Mouse (Mus musculus) intestine, embryonic 14.5 days (tissue): ENCODE measurements at regions not wholly inside any gene's neighbourhood (a gene's known extent, or its start where the extent isn't known, plus 50 kb on each side); places are given as distances from the start of the nearest gene placed in this dataset.

Experiments used
- ATAC-seq: fragments of 200-750 bp; cut with Nextera tagmentation; replicated peaks from 2 replicates; pipeline ENCODE4 v1.8.0; 2017; ENCODE audit warnings: low read depth, moderate number of reproducible peaks, moderate TSS enrichment, moderate library complexity; ENCODE audit not compliant: low FRiP score, low TSS enrichment
- DNase-seq: peaks from one replicate; pipeline ENCODE4 v3.0.0-alpha.2; 2018; ENCODE audit warnings: low spot score
- H3K27ac ChIP-seq: fragments of 300-500 bp; sonication (generic); 2 replicates; pipeline ENCODE4 v1.5.1; 2014; ENCODE audit warnings: low read depth, mild to moderate bottlenecking, control low read depth
- H3K27me3 ChIP-seq: fragments of 300-500 bp; sonication (generic); replicated peaks from 2 replicates; pipeline ENCODE4 v1.6.1; 2014; ENCODE audit warnings: low read length, control low read depth; ENCODE audit not compliant: control insufficient read depth, insufficient read depth
- H3K36me3 ChIP-seq: fragments of 300-500 bp; sonication (generic); 2 replicates; pipeline ENCODE4 v1.6.1; 2014; ENCODE audit warnings: low read length, control low read depth; ENCODE audit not compliant: control insufficient read depth, insufficient read depth
- H3K4me1 ChIP-seq: fragments of 300-500 bp; sonication (generic); replicated peaks from 2 replicates; pipeline ENCODE4 v1.6.1; 2014; ENCODE audit warnings: low read length, control low read depth, mixed read lengths; ENCODE audit not compliant: control insufficient read depth, insufficient read depth
- H3K4me2 ChIP-seq: fragments of 300-500 bp; sonication (generic); 2 replicates; pipeline ENCODE4 v1.6.1; 2014; ENCODE audit warnings: low read length
- H3K4me3 ChIP-seq: fragments of 300-500 bp; sonication (generic); 2 replicates; pipeline ENCODE4 v1.5.1; 2014; ENCODE audit warnings: low read depth, low read length, control low read depth, mixed read lengths
- H3K9ac ChIP-seq: fragments of 300-500 bp; sonication (generic); 2 replicates; pipeline ENCODE4 v1.6.1; 2014; ENCODE audit warnings: mild to moderate bottlenecking, low read length
- H3K9me3 ChIP-seq: fragments of 300-500 bp; sonication (generic); 2 replicates; pipeline ENCODE4 v1.6.1; 2016; ENCODE audit warnings: low read length, control low read depth; ENCODE audit not compliant: control insufficient read depth
- WGBS: fragments of 180-500 bp; shearing (Covaris S2); extraction: QIAGEN DNeasy Blood & Tissue Kit; methylation state at CpG from one replicate; pipeline ENCODE4 v1.1.7; 2014; 5-methylcytosine and 5-hydroxymethylcytosine counted together

DNA sequence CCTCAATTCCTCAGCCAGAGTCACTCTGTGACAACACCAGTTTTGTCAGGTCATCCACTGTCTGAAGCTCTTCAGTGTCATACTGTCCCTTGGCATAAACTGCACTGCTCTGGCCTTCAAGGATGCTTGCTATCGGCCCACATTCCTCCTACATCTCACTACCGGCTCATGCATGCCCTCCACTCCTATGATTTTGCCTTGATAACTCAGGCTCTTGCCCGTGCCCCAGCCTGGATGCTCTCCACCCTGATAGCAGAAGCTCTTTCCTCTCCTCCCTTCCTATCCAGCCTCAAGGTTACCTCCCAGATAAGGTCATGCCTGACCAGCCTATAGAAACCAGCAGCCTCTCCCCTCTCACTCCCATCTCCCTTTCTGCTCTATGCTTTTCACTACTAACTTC is 74.8 kb downstream of the Sox4 start:
- H3K27ac ChIP-seq = no peak overlapping the region
- H3K4me1 ChIP-seq = peaks cover 11% of the 10 kb centered on the region
- WGBS = 71% methylated on average over 3 of the region's 3 CpGs
- H3K27me3 ChIP-seq = no peaks in the 10 kb centered on the region
- ATAC-seq (no peak), DNase-seq (no peak)
- H3K9me3 ChIP-seq = no peaks in the 10 kb centered on the region
- H3K36me3 ChIP-seq = no peaks in the 10 kb centered on the region
- no peak overlapping the region for H3K4me2 ChIP-seq
- no peak overlapping the region for H3K9ac ChIP-seq
- H3K4me3 ChIP-seq = no peak overlapping the region

DNA sequence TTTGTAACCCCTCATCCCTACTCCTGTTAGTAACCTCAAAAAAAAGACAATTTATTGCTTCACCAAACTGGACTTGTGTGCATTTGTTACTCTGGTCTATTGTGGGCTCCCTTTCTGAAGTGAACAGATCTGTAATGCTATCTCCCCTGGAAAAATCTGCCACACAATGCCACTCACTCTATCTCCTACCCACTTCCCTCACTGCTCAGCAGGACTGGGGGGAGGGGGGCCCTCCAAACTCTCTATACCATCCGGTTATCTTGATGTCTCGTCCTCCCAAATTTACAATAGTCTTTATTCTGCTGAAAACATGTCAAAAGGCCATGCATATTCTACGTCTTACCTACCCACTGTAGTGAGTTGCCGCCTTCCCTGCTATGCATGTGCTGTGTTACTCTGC is 76.7 kb downstream of the Sox4 start:
- Histone ChIP-seq H3K4me2 (no peak overlapping the region), H3K4me1 (peaks cover 2% of the 10 kb centered on the region; the same call in 1 of the 2 replicates), H3K9ac (no peak overlapping the region), H3K4me3 (no peak overlapping the region), H3K9me3 (no peaks in the 10 kb centered on the region), H3K27me3 (no peaks in the 10 kb centered on the region), H3K36me3 (no peaks in the 10 kb centered on the region), H3K27ac (no peak overlapping the region)
- no peak for ATAC-seq
- no peak for DNase-seq
- 73% methylated on average over 4 of the region's 4 CpGs for WGBS

DNA sequence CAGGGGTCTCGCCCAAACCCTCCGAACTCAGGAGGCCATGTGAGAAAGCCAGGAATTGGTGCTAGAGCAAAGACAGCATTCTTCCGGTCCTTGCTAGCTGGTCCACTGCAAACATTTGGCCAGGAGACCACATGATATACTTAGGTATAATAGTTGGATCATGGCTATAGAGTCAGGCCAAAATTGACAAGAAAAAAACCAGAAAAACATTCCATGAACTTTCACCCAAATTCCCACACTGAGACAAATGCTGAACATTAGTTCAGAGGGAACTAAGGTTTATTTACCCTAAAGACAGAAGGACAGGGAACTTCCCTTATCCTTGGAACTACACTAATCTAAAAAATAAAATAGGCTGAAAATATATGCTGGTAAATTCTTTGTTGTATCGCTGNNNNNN is 82.8 kb downstream of the Sox4 start:
- Histone ChIP-seq H3K27me3 (no peaks in the 10 kb centered on the region), H3K9ac (no peak overlapping the region), H3K27ac (no peak overlapping the region), H3K4me3 (no peak overlapping the region), H3K9me3 (no peaks in the 10 kb centered on the region), H3K36me3 (no peaks in the 10 kb centered on the region), H3K4me1 (no peaks in the 10 kb centered on the region), H3K4me2 (no peak overlapping the region)
- no peak for ATAC-seq
- DNase-seq = no peak
- 97% methylated on average over 4 of the region's 4 CpGs for WGBS

DNA sequence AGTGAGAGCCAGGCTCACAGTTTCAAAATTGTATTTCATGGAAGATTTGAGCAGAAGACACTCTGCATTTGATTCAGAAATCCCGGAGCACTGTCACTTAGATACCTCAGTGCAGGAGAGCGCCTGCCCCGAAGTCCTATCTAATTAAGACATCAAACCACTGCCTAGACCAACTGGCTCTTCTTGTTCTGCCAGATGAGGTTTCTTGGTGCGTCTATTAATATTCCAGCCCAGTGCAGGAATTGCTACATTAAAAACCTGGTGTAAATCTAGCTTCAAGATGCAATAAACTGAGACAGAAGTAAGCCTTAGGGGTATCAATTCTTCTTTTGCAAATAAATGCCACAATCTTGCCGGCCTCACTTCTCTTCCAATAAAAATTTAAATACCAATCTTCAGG is 86.3 kb downstream of the Sox4 start:
- no peak overlapping the region for H3K4me3 ChIP-seq
- H3K36me3 ChIP-seq = no peaks in the 10 kb centered on the region
- 62% methylated on average over 5 of the region's 5 CpGs for WGBS
- no peaks in the 10 kb centered on the region for H3K27me3 ChIP-seq
- ATAC-seq (no peak), DNase-seq (peak; percentile 50)
- no peak overlapping the region for H3K9ac ChIP-seq
- peak overlapping the region; percentile 59 for H3K27ac ChIP-seq
- 0 out of 2 replicates have a peak, but pooled peaks cover 3% of the 10 kb centered on the region for H3K9me3 ChIP-seq
- no peak overlapping the region for H3K4me2 ChIP-seq
- H3K4me1 ChIP-seq = no peaks in the 10 kb centered on the region

DNA sequence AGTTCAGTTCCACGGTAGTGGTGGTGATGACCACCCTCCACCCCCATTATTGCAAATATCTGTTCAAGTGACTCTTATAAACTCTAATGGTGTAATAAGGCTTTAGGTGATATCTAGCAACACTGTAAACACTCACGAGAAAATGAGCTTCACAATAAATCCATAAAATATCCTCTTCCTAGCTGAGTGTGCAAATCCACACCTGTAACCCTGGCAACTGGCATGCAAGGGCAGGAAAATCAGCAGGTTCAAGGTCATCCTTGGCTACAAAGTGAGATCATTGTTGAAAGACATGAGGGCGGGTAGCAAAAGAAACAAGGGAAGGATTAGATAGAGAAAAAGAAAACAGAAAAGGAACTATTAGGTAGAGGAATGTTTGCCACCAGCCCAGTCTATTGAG is 86.8 kb downstream of the Sox4 start:
- Histone ChIP-seq H3K36me3 (no peaks in the 10 kb centered on the region), H3K9me3 (0 out of 2 replicates have a peak, but pooled peaks cover 3% of the 10 kb centered on the region), H3K9ac (no peak overlapping the region), H3K27ac (peak overlapping the region; percentile 59; the same call in 1 of the 2 replicates), H3K4me3 (no peak overlapping the region), H3K4me2 (no peak overlapping the region), H3K27me3 (no peaks in the 10 kb centered on the region), H3K4me1 (no peaks in the 10 kb centered on the region)
- DNase-seq (no peak), ATAC-seq (no peak; the same call in 1 of the 2 replicates)
- WGBS = 67% methylated on average over 3 of the region's 3 CpGs

DNA sequence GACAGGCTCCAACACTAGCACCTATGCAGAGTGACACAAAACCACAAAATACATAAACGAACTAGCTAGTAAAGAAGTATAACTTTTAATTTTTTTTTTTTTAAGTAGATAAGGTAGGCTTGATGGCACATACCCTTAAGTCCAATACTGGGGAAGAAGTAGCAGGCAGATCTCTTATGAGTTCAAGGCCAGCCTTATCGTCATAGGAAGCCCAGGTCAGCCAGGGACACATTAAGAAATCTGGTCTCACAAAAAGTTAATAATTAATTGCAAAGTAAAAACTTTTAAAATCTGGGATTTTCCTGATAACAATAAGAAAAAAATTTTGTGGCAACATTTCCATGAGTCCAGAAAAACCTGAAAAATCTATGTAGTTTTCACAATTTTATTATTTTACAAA is 92.9 kb downstream of the Sox4 start:
- ATAC-seq (no peak), DNase-seq (no peak)
- Histone ChIP-seq H3K36me3 (no peaks in the 10 kb centered on the region), H3K27ac (no peak overlapping the region), H3K4me3 (no peak overlapping the region), H3K4me2 (no peak overlapping the region), H3K9me3 (0 out of 2 replicates have a peak, but pooled peaks cover 3% of the 10 kb centered on the region), H3K27me3 (no peaks in the 10 kb centered on the region), H3K9ac (no peak overlapping the region), H3K4me1 (no peaks in the 10 kb centered on the region)
- WGBS = 78% methylated on average over 2 of the region's 2 CpGs

DNA sequence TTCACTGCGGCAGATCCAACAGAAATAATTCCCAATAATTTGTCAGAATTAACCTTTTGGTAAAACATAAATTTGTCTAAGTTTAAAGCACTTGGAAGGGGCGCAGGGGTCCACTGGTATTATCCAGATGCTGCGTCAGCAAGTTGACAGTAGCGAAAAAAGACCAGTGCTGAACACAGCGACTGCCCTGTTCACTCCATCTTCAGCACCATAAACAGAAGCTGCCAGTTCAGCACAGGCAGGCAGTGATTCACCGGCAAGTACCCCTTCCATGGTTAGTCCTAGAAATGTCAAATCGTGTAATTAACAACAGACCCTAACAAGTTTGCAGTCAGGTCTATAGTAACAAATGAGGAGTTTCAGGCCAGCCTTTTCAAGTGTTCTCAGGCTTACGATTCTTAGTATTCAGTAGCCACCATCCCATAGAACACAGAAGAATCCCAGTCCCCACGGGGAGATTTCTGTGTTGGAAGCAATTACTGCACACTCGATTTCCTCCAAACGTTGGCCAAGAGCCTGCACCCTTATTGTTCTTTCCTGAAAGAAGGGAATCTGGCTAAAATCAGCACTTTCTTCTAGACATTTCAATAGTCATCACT is 93.6 kb downstream of the Sox4 start:
- no peak for ATAC-seq
- Histone ChIP-seq H3K9me3 (0 out of 2 replicates have a peak, but pooled peaks cover 3% of the 10 kb centered on the region), H3K27me3 (no peaks in the 10 kb centered on the region), H3K27ac (no peak overlapping the region), H3K4me3 (no peak overlapping the region), H3K4me1 (no peaks in the 10 kb centered on the region), H3K9ac (no peak overlapping the region), H3K4me2 (no peak overlapping the region), H3K36me3 (no peaks in the 10 kb centered on the region)
- no peak for DNase-seq
- 40% methylated on average over 11 of the region's 11 CpGs for WGBS

DNA sequence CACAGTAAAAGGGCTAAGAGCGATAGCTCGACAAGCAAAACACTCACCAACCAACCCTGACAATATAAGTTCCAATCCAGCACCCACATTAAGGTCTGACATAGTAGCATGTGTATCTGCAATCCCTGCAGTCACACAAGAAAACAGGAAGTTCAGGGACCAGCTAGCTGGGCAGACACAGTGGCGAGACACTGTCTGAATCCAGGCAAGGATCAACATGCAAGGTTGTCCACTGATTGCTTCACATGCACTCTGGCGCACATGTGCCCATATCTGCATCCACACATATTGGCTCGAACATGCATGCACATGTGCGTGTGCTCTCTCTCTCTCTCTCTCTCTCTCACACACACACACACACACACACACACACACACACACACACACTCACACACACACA is 95.5 kb downstream of the Sox4 start:
- DNase-seq (no peak), ATAC-seq (no peak)
- no peak overlapping the region for H3K9ac ChIP-seq
- 0 out of 2 replicates have a peak, but pooled peaks cover 4% of the 10 kb centered on the region for H3K9me3 ChIP-seq
- WGBS = 83% methylated on average over 6 of the region's 6 CpGs
- no peak overlapping the region for H3K4me3 ChIP-seq
- no peak overlapping the region for H3K4me2 ChIP-seq
- H3K27me3 ChIP-seq = no peaks in the 10 kb centered on the region
- H3K27ac ChIP-seq = no peak overlapping the region
- no peaks in the 10 kb centered on the region for H3K4me1 ChIP-seq
- no peaks in the 10 kb centered on the region for H3K36me3 ChIP-seq

DNA sequence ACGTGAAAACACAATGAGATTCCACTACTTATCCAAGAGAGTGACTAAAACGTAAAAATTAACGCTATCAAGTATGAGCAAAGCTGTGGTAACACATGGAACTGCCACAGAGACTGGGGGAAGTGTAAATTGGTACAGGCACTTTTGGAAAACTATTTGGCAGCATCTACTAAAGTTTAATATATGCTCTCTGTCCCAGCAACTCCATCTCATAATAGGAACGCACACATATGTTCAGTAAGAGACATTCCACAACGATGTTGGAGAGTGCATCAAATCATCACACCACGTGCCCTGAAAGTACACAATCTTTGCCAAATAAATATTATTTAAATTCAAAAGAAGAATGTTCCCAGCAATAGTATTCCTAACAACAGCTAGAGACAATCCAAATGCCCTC is 96.3 kb downstream of the Sox4 start:
- DNase-seq (no peak), ATAC-seq (no peak)
- H3K4me3 ChIP-seq = no peak overlapping the region
- no peaks in the 10 kb centered on the region for H3K4me1 ChIP-seq
- H3K4me2 ChIP-seq = no peak overlapping the region
- H3K27me3 ChIP-seq = no peaks in the 10 kb centered on the region
- no peak overlapping the region for H3K9ac ChIP-seq
- no peaks in the 10 kb centered on the region for H3K36me3 ChIP-seq
- 0 out of 2 replicates have a peak, but pooled peaks cover 5% of the 10 kb centered on the region for H3K9me3 ChIP-seq
- no peak overlapping the region for H3K27ac ChIP-seq
- WGBS = 86% methylated on average over 6 of the region's 6 CpGs
